Mouse (Mus musculus): ENCODE results near the gene Kcnq1. TPM values are rescaled to one million over a fixed set of nuclear protein-coding genes. Genes with fewer than 3 reads are reported as not detected.
A peak's percentile ranks its signal among the peaks of the same experiment; 100 is the strongest.

Kcnq1 gene
- total RNA-seq, 4 experiments from 2014 or later, result 0.20 to 0.48 (median 0.34) TPM

DNA sequence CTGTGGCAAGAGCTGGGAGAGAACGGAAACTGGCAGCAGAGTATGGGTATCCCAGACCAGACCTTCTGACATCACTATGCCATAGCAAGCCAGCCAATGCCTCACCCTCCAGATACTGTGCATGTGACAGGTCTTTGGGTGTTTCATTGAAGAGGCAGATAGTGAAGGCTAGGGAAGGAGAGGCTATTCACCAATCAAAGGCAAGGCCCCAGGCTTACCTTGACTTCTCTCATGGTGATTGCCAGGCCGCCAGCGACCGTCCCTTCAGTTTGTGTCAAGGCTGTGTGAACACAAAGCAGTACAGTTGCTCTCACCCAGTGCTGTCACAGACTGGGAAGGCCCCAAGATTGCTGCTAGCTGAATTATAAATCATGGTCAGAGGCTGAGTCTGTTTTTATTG, 75.1 kb downstream of the Kcnq1 start:
- no peak for DNase-seq (ENCODE audit: low spot score in 2 of 2)

DNA sequence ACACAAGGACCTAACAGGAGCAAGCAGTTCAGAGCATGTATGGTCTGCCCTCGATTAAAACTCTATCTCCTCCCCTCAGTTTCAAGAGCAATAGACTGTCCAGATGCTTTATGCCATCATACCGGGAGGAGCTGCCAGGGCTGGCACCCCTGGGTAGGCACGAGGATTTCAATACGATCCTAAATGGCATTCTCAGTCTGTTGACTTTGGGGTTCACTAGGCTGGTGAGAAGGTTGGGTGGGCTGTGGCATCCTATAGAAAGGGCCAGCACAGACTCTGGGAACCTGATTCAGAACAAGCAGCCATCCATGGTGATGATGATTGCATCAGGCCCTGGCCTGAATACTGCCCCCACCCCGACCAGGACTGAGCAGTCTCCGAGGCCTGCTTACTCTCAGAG, 79.3 kb downstream of the Kcnq1 start:
- no peak for DNase-seq (ENCODE audit: low spot score in 2 of 2)

DNA sequence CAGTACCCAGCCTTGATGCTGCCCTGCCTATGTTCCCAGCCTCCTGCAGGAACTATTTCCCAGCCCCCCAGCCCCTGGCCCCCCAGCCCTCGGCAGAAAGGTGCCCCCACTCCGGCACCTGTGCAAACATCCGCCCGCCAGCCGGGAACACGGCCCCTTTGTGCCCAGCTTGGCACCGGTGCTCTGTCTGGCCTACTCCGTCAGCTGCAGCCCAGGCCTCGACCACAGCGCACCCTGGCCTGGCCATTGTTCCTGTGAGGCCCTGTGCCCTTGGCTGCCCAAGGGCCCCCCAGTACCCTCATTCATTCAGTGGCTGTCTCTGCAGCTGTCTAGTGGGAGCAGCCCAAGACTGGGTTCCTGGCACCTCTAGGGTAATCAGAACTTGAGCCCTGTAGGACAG, 80.2 kb downstream of the Kcnq1 start:
- no peak for DNase-seq (ENCODE audit: low spot score in 2 of 2)

DNA sequence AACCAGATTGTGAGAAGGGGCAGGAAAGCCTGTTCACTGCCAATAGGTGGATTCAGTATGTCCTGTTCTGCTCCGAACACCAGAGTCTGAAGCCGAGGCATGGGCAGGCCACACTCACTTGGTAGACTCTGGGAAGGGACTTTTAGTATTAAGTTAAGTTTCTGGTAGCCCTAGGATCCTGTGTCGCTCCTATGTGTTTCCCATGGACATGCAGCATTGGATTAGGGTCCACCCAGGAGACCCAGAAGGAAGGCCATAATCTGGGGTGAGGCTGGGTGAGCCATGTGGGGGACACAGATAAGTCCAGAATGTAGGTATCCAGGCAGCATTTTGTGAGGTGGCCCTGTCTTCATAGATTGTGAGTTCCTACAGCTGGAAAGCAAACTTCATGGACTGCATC, 81.0 kb downstream of the Kcnq1 start:
- DNase-seq (ENCODE audit: low spot score in 2 of 2), result no peak

DNA sequence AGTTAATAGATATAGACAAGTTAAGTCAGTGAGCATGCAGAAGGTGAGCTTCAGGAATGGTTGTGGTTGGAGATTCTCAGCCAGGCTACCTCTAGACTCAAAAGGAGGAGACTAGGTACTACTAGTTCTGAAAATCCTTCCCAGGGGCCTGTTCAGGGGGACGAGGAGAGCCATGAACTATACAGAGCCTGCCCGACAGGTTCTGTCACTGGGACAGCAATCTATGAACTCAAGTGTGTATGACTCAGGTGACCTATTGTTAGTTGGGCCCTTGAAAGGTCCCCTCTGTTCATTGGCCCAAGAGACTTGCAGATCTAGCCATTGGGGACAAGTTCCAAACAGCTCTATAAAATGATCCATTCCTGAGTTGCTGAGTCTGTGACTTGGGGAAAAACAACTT, 82.4 kb downstream of the Kcnq1 start:
- DNase-seq (ENCODE audit: low spot score in 2 of 2), result peak in 1 of 2 experiments; percentile 1

DNA sequence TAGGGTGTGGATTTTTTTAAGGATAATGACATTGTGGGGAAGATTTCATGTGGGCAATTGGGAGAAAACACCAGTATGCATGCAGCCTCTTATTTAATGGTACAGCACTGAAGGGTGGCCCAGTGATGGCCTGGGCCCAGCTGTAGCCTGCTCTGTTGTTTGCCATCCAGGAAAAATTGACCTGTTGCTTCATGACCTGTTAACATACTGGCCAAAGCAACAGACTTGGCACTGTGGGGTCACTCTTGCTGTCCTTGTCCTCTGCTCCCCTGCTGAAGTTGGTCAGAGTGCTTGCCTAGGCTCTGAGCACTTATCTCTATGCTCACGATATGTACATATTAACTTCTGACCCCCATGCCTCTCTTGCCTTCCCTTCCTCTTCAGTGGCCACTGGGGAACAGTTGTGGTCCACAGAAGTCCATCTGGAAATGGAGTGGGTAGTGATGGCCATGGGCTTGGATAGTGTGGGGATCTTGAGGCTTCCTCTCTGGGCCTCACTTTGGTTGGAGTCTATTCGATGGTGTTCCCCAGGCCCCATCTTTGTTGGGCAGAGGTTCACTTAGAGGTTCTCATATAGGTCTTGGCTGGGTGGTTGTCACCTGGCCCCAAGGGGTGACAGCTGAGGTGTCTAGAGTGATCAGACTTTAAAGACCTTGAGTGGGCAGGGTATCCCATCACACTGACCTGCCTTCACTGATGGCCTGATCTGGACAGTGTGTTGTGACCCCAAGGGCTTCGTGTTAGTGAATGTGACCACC, 84.0 kb downstream of the Kcnq1 start:
- no peak for DNase-seq (ENCODE audit: low spot score in 2 of 2)

DNA sequence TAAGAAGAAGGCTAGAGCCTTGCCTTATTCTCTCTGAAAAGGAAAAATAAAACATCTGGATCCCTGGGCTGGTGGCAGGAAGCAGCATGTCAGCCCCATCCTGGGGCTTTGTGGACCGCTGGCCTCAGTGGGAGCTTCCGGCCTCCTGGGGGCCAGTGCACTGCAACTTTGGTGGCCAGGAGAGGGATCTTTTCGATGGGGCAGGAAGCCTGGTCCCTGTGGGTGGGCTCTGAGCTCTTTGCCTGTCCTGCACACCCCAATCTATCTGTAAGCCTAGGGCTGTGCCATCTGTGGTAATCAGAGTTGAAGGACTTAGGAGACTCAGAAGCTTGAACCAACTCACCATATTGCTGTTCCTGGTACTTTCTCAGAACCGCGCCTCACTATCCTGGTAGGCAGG, 84.7 kb downstream of the Kcnq1 start:
- DNase-seq (ENCODE audit: low spot score in 2 of 2), result no peak

DNA sequence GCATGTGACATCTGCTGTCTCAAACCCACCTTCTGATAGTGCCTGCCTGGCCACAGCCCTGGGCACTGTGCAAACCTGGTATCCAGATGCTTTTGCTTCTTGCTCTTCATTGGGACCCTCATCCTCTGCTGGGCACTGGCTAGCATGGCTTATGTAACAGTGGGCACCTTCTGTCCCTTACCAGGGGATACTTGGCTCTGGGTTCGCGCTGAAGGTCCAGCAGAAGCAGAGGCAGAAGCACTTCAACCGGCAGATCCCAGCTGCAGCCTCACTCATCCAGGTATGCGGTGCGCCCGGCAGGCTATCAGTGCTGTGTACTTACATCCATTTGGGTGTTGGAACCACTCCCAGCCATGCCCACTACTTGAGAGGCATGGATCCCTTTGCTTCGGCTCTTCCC, 86.2 kb downstream of the Kcnq1 start:
- DNase-seq (ENCODE audit: low spot score in 2 of 2), result no peak

DNA sequence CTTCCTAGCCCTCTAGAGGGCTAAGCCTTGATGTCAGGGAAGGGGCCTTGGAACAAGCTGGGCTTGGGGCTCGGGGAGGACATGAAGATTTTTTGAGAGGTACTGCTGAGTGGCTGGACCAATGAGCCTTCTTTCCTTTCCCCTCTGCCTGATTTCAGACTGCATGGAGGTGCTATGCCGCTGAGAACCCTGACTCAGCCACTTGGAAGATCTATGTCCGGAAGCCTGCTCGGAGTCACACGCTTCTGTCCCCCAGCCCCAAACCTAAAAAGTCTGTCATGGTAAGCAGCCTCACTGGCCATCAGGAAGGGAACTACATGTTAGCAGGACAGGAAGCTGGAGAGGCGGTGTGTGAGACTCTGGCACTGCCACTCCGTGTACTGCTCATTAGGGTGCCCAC, 87.9 kb downstream of the Kcnq1 start:
- no peak for DNase-seq (ENCODE audit: low spot score in 2 of 2)

DNA sequence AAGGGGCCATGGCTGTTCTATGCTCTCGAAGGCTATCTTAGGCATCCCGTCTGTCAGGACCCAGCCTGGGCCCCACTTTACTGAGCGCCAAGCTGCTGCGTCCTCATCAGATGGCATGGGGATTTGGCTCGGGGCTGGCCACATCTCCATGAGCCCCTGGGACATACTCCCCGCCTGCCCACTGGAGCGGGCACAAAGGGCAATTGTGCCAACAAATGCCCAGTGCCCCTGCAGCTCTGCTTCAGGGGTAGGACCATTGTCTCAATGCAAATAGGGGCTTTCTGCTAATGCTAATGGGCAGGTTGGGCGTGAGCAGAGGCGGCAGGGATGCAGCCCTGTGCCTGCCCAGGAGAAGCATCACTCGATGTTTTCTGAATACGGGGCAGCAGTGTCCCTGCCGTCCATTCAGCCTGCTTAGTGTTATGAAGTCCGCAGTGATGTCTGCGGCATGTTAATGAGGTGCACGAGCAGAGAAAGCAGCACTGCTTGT, 91.8 kb downstream of the Kcnq1 start:
- no peak for DNase-seq (ENCODE audit: low spot score in 2 of 2)

DNA sequence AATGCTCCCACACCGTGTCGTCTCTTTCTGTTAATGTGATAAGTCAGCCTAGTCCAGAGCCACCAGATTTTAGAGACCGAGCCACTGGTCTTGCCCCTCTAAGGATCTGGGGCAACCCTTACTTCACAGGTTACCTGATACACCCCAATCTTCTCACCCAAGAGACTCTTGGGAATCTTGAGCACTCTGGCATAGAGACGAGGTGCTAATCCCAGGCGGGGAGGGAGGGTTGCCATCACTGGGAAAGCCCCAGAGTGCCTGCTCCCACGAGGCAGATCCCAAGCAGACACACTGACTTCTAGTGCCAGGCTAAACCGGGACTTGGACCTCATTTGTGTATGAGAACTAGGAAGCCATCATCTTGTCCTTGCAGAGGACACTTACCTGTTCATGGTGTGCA, 92.3 kb downstream of the Kcnq1 start:
- no peak for DNase-seq (ENCODE audit: low spot score in 2 of 2)

DNA sequence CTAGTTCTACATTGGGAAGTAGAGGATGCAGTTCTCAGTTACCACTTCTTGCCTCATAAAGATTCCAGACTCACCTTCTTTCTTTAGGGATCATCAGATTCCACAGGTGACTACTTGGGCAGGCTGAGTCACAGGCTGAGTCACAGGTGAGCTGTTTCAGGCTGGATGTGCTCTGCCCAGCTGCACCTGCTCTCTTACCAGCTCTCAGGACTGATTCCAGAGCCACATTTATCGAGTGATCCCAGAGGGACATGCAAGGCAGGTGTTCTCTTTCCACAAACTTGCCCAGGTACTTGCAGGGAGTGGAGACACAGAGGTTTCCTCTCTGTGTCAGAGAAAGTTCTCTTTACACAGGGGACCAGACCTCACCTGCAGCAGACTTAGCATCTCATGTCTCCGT, 95.1 kb downstream of the Kcnq1 start:
- DNase-seq (ENCODE audit: low spot score in 2 of 2), result no peak

DNA sequence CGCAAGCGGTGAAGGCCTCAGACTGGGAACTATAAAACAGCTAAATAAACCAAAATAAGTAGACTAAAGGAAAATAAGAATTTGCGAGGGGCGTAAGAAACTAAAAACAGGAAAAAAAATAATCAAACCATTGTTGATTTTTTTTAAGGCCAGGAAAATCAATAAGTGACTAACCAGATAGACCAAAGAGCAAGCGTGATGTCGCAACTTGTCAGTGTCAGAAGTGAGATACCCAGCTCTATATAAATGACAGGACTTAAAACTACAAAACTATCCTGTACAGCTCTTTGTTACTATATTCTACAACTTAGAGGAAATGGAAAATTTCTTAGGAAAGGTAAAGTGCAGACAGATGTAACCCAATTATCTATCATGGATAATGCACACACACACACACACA, 97.7 kb downstream of the Kcnq1 start:
- no peak for DNase-seq (ENCODE audit: low spot score in 2 of 2)

DNA sequence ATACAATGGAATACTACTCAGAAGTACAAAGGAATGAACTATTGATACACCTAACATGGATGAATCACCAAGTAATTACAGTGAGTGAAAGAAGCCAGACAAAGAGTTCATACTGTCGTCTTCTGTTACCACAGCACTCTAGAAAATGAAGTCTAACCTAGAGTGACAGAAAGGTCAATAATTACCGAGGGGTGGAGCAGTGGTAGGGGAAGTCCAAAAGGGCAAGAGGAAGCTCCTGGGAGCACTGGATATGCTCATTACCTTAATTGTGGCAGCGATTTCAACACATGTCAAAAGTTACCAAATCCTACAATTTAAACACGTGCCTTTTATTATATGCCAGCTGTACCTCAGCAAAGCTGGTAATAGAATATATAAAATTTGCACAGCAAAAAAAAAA, 100.9 kb downstream of the Kcnq1 start:
- no peak for DNase-seq (ENCODE audit: low spot score in 2 of 2)

DNA sequence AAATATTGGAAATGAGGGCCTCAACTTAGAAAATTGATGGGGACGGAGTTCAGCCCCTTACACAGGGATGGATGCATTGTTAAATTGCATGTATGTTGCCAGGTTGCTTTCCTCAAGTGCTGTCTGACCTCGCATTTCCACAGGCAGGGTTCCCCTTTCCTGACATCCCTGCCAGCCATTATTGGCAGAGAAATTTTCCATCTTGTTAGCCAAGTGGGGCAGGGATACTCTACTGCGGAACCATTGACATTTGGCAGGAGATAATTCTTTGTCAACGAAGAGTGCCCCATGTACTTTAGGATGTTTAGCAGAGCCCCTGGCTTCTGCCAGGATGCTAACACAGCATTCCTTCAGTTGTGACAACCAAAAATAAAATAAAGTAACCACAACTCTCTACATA, 104.6 kb downstream of the Kcnq1 start:
- DNase-seq (ENCODE audit: low spot score in 2 of 2), result no peak

DNA sequence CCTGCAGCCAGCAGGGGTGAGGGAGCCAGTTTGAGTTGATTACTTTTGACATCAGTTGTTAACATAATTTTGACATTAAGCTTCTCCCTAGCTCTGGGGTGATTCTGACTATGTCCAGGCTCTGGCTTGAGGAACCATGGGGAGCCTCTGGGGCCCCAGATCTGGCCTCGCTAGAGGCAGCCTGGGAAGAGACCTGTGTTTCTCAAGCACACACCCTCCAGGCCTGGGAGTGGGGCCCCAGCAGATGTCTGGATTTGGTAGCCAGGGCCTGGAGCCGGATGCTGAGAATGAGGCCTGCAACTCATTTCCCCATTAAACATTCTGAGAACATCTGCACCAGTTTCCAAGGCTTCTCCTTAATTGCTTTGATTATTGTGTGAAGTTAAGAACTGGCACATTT, 145.0 kb downstream of the Kcnq1 start:
- no peak for DNase-seq (ENCODE audit: low spot score in 2 of 2)

DNA sequence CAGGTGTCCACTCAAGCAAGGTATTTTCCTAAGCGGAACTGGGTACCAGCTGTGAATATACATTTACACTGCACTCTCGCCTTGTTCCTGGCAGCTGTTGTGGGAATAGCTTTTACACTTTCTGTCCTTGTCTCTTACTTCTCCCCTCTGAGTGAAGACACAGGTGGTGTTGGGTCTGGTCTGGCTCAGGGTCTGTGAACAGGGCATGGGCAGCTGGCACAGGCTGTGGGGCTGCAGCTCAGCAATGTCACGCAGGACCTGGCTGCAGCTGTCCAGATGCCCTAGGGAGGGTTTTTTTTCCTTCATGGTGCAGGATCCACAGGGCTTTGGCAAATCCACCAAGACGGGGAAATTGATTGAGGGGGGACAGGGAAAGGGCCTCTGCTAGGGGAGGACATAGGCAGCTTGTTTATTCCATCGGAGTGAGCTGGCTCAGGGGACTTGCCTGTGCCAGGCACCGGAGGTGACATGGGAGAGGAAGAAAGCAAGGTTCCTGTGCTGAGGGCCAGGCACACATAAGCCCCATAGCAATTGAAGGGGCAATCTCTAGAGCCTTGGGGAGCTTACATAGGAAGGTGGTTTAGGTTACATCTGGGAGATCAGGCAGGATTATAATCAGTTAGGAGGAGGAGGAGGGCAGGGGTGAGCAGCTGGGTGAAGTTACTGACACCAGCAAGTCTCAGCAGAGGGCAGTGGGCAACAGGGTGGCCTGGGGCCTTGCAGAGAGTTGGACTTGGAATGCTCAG, 147.1 kb downstream of the Kcnq1 start:
- DNase-seq (ENCODE audit: low spot score in 2 of 2), result no peak

DNA sequence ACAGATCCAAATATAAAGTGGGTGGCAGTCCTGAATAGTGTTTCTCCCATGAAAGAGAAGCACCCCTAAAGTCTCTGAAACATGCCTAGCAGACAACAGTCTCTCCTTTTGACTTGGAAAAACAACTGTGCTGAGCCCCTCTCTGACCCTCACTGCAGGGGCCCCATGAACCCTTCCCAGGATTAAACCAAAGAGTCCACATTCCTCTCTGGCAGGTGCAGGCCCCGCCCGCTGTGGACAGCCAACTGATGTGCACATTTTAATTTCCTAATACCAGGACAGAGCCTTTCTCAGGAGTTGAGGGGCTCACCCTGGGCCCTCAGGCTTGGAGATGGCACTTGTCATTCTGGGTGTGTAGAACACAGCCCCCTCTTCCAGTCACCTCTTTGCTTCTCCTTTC, 148.7 kb downstream of the Kcnq1 start:
- DNase-seq (ENCODE audit: low spot score in 2 of 2), result no peak

DNA sequence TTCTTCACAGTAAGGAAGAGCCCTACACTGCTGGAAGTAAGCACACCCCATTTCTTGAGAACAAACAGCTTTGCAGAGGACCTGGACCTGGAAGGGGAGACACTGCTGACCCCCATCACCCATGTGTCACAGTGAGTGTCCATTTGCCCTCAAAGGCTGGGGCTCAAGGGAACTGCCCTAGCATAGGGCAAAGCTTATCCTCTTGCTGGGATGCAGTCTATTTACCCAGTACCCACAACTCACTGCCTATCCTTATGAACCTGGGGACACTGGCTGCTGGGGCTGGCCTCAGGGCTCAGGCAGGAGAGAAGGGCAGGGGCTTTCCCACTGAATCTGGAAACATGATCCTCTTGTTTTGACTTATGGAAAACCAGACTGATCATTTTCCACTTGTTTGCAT, 155.1 kb downstream of the Kcnq1 start:
- DNase-seq (ENCODE audit: low spot score in 2 of 2), result no peak

DNA sequence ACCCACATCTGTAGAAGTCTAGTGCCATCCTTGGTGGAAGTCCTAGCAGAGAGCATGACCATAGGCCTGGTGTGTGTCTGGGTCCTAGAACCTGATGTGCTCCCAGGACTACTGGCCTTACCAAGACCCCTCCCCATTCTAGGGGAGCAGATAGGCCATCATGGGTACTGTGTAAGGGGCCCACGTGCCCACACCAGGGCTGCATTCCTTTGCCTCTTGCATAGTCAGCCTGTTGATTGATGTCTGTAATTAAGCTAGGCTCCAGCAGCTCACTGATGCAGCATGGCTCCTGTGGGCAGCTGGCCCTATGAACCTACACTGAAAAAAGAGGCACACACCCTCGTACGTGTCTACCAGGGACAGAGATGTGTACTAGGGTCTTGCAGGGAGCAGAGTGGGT, 157.4 kb downstream of the Kcnq1 start:
- DNase-seq (ENCODE audit: low spot score in 2 of 2), result no peak

DNA sequence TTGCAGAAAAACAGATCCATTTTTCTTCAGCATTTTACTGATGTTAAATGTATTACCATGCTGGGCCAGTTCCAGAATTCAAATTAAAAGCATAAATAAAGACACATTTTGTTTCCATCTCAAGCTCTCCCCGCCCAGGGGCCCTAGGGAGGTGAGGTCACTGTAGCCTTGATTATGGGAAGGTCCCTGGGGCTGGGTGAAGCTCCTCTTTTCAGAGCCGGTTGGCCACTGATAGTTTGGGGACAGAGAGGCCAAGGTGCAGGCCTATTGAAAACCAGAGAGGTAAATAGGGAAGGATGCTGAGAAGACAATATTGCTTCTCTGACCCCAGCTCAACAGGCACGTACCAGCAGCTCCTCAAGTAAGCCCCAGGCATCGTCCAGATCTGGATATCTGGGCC, 157.8 kb downstream of the Kcnq1 start:
- no peak for DNase-seq (ENCODE audit: low spot score in 2 of 2)

DNA sequence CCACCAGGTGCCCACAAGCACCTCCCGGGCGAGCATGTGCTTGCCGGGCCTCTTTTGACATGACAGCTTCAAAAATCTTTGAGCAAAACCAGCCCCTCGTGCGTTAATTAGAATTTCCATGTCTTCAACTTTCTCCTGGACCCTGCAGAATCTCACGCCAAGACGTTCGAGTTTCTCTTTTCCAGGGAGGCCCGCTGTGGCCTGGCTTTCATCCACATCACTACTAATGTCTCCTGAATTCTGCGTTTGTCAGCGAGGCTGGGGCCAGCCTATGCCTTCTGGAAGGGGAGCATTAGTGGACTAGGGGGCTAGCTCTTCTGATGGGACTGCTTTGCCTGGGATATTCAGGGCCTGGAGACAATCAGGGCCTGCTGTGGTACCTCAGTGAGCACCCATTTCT, 159.2 kb downstream of the Kcnq1 start:
- no peak for DNase-seq (ENCODE audit: low spot score in 2 of 2)

DNA sequence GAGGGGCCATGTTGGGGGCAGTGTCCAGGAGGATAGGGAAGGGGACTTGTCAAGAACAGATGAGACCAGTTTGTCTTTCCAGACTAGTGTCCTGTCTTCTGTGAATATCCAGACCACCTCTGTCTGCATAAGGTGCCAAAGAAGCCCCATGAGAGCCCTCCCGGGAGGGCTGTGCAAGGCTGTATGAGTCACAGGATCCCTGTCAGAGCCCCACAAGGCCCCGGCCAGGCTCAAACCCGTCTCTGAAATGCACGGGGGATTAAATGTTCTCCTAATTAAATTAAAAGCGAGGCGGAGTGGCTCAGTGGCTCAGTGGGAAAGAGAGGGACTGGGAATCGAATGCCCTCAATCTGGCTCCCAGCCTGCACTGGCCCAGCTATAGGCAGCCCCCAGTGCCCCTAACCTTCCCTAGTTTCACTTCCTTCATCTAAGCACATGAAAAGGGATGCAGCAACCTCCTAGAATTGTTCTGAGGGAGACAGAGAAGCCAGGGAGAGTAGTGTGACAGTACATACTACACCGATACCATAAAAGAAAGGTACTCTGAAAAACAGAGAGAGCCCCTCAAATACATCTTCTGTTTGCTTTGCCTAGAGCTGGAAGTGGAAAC, 159.8 kb downstream of the Kcnq1 start:
- no peak for DNase-seq (ENCODE audit: low spot score in 2 of 2)
